Mouse (Mus musculus) forebrain, embryonic 10.5 days (tissue): ENCODE measurements around the gene Spocd1. TPM values are rescaled to one million over a fixed set of nuclear protein-coding genes. Genes with fewer than 3 reads are reported as not detected.

Experiments
- DNase-seq: peaks from one replicate; pipeline ENCODE4 v3.0.0-alpha.2; 2017; ENCODE audit warnings: low spot score; ENCODE audit errors: extremely low spot score
- H3K27ac ChIP-seq: fragments of 300-500 bp; sonication (generic); 2 replicates; pipeline ENCODE4 v1.5.1; 2016; ENCODE audit warnings: mild to moderate bottlenecking
- H3K27me3 ChIP-seq: fragments of 300-500 bp; sonication (generic); 2 replicates; pipeline ENCODE4 v1.6.1; 2016; ENCODE audit warnings: mild to moderate bottlenecking; ENCODE audit not compliant: poor library complexity, severe bottlenecking
- H3K36me3 ChIP-seq: fragments of 300-500 bp; sonication (generic); replicated peaks from 2 replicates; pipeline ENCODE4 v1.6.1; 2016; ENCODE audit warnings: mild to moderate bottlenecking, moderate library complexity
- H3K4me1 ChIP-seq: fragments of 300-500 bp; sonication (generic); 2 replicates; pipeline ENCODE4 v1.6.1; 2016
- H3K4me3 ChIP-seq: fragments of 300-500 bp; sonication (generic); 2 replicates; pipeline ENCODE4 v1.5.1; 2016; ENCODE audit warnings: mild to moderate bottlenecking, moderate library complexity
- H3K9me3 ChIP-seq: fragments of 300-500 bp; sonication (generic); 2 replicates; pipeline ENCODE4 v1.6.1; 2016; ENCODE audit warnings: mild to moderate bottlenecking, moderate library complexity
- WGBS: fragments of 180-500 bp; shearing (Covaris S2); methylation state at CpG from one replicate; pipeline ENCODE4 v1.1.7; 2016; 5-methylcytosine and 5-hydroxymethylcytosine counted together
- polyA plus RNA-seq: library from polyadenylated mRNA; unstranded; fragments of >200 nt; fragmentation: Nextera tagmentation; extraction: Ambion mirVana; gene quantifications from 2 replicates; pipeline ENCODE4 v1.2.1, GENCODE M21; 2016

Spocd1 gene
- polyA plus RNA-seq, 1 experiment from 2014 or later: not detected

- Histone ChIP-seq H3K27me3 (no peaks in the 10 kb centered on the region), H3K4me3 (no peak overlapping the region), H3K36me3 (no peaks in the 10 kb centered on the region), H3K27ac (no peak overlapping the region), H3K9me3 (no peaks in the 10 kb centered on the region), H3K4me1 (peaks cover 17% of the 10 kb centered on the region)
- no peak for DNase-seq
- WGBS: 85% methylated on average over 3 of the region's 3 CpGs
Observed at GRCm38 (mm10) chr4:129908836-129909235, 20.2 kb upstream of the Spocd1 start.

GRCm38 (mm10) chr4:129909261-129909731, 19.8 kb upstream of the Spocd1 start:
- H3K4me3 ChIP-seq: no peak overlapping the region
- no peak for DNase-seq
- no peaks in the 10 kb centered on the region for H3K9me3 ChIP-seq
- no peak overlapping the region for H3K27ac ChIP-seq
- H3K27me3 ChIP-seq: no peaks in the 10 kb centered on the region
- H3K4me1 ChIP-seq: peaks cover 20% of the 10 kb centered on the region
- 78% methylated on average over 4 of the region's 4 CpGs for WGBS
- no peaks in the 10 kb centered on the region for H3K36me3 ChIP-seq

GRCm38 (mm10) chr4:129912998-129913397, 16.1 kb upstream of the Spocd1 start:
- 79% methylated on average over 3 of the region's 3 CpGs for WGBS

GRCm38 (mm10) chr4:129913761-129914644, 15.0 kb upstream of the Spocd1 start:
- 0 out of 2 replicates have a peak overlapping the region, but pooled peaks have one; percentile 3 for H3K4me3 ChIP-seq
- H3K27ac ChIP-seq: peak overlapping the region; percentile 48; the same call in 1 of the 2 replicates
- no peaks in the 10 kb centered on the region for H3K36me3 ChIP-seq
- no peaks in the 10 kb centered on the region for H3K9me3 ChIP-seq
- no peak for DNase-seq
- 23% methylated on average over 16 of the region's 16 CpGs for WGBS
- H3K4me1 ChIP-seq: peaks cover 28% of the 10 kb centered on the region
- H3K27me3 ChIP-seq: no peaks in the 10 kb centered on the region

More at GRCm38 (mm10) chr4:129912998-129913397, 16.1 kb upstream of the Spocd1 start:
- no peak overlapping the region for H3K27ac ChIP-seq
- H3K4me1 ChIP-seq: peaks cover 28% of the 10 kb centered on the region
- no peak for DNase-seq
- no peaks in the 10 kb centered on the region for H3K9me3 ChIP-seq
- no peaks in the 10 kb centered on the region for H3K36me3 ChIP-seq
- no peak overlapping the region for H3K4me3 ChIP-seq
- no peaks in the 10 kb centered on the region for H3K27me3 ChIP-seq

- Histone ChIP-seq H3K36me3 (no peaks in the 10 kb centered on the region), H3K4me1 (peaks cover 28% of the 10 kb centered on the region), H3K27me3 (no peaks in the 10 kb centered on the region), H3K4me3 (no peak overlapping the region), H3K27ac (no peak overlapping the region), H3K9me3 (no peaks in the 10 kb centered on the region)
- no peak for DNase-seq
- 81% methylated on average over 4 of the region's 4 CpGs for WGBS
Observed at GRCm38 (mm10) chr4:129914686-129915085, 14.4 kb upstream of the Spocd1 start.

- WGBS: 87% methylated on average over 7 of the region's 7 CpGs
- Histone ChIP-seq H3K27me3 (no peaks in the 10 kb centered on the region), H3K4me3 (no peak overlapping the region), H3K27ac (no peak overlapping the region), H3K9me3 (no peaks in the 10 kb centered on the region), H3K4me1 (peaks cover 30% of the 10 kb centered on the region), H3K36me3 (no peaks in the 10 kb centered on the region)
- no peak for DNase-seq
Observed at GRCm38 (mm10) chr4:129915349-129915988, 13.6 kb upstream of the Spocd1 start.

GRCm38 (mm10) chr4:129916159-129916558, 12.9 kb upstream of the Spocd1 start:
- no peaks in the 10 kb centered on the region for H3K27me3 ChIP-seq
- H3K27ac ChIP-seq: peak overlapping the region; percentile 60; the same call in 1 of the 2 replicates
- H3K4me3 ChIP-seq: no peak overlapping the region
- H3K4me1 ChIP-seq: peaks cover 35% of the 10 kb centered on the region
- no peaks in the 10 kb centered on the region for H3K9me3 ChIP-seq
- no peaks in the 10 kb centered on the region for H3K36me3 ChIP-seq
- 32% methylated on average over 2 of the region's 2 CpGs for WGBS
- no peak for DNase-seq

GRCm38 (mm10) chr4:129917016-129917603, 11.9 kb upstream of the Spocd1 start:
- WGBS: 81% methylated on average over 8 of the region's 8 CpGs
- Histone ChIP-seq H3K36me3 (no peaks in the 10 kb centered on the region), H3K27ac (peak overlapping the region; percentile 44; the same call in 1 of the 2 replicates), H3K9me3 (no peaks in the 10 kb centered on the region), H3K4me3 (no peak overlapping the region), H3K27me3 (no peaks in the 10 kb centered on the region), H3K4me1 (peaks cover 35% of the 10 kb centered on the region)
- no peak for DNase-seq

GRCm38 (mm10) chr4:129918464-129918863, 10.6 kb upstream of the Spocd1 start:
- H3K36me3 ChIP-seq: no peaks in the 10 kb centered on the region
- H3K27me3 ChIP-seq: no peaks in the 10 kb centered on the region
- no peak overlapping the region for H3K4me3 ChIP-seq
- H3K27ac ChIP-seq: no peak overlapping the region
- H3K9me3 ChIP-seq: no peaks in the 10 kb centered on the region
- WGBS: 84% methylated on average over 5 of the region's 5 CpGs
- DNase-seq: no peak
- H3K4me1 ChIP-seq: peaks cover 29% of the 10 kb centered on the region

- Histone ChIP-seq H3K9me3 (no peaks in the 10 kb centered on the region), H3K36me3 (no peaks in the 10 kb centered on the region), H3K27ac (no peak overlapping the region), H3K4me1 (peaks cover 24% of the 10 kb centered on the region), H3K27me3 (no peaks in the 10 kb centered on the region), H3K4me3 (no peak overlapping the region)
- DNase-seq: no peak
- 90% methylated on average over 3 of the region's 3 CpGs for WGBS
Observed at GRCm38 (mm10) chr4:129918901-129919300, 10.1 kb upstream of the Spocd1 start.

- Histone ChIP-seq H3K4me3 (no peak overlapping the region), H3K9me3 (no peaks in the 10 kb centered on the region), H3K27me3 (no peaks in the 10 kb centered on the region), H3K4me1 (peaks cover 16% of the 10 kb centered on the region), H3K36me3 (no peaks in the 10 kb centered on the region), H3K27ac (no peak overlapping the region)
- no peak for DNase-seq
- WGBS: 92% methylated on average over 15 of the region's 15 CpGs
Observed at GRCm38 (mm10) chr4:129920542-129921313, 8.3 kb upstream of the Spocd1 start.

GRCm38 (mm10) chr4:129921314-129921587, 7.8 kb upstream of the Spocd1 start:
- Histone ChIP-seq H3K27me3 (no peaks in the 10 kb centered on the region), H3K4me3 (no peak overlapping the region), H3K27ac (no peak overlapping the region), H3K9me3 (no peaks in the 10 kb centered on the region), H3K4me1 (peaks cover 12% of the 10 kb centered on the region), H3K36me3 (no peaks in the 10 kb centered on the region)
- 90% methylated on average over 3 of the region's 3 CpGs for WGBS
- DNase-seq: no peak
